Mouse (Mus musculus) heart, postnatal 10 days (tissue): ENCODE results near the gene 4933430I17Rik. TPM values are rescaled to one million over a fixed set of nuclear protein-coding genes. Genes with fewer than 3 reads are reported as not detected.
A peak's percentile ranks its signal among the peaks of the same experiment; 100 is the strongest.

Experiments used
- DNase-seq, 2 experiments: peaks; one replicate each; pipeline ENCODE4 v3.0.0; 2021
- intact Hi-C: fragments of 180-260 bp; cut with DNase I; formaldehyde crosslinking; loops from one replicate; pipeline ENCODE4 v1.15.1; 2025
- total RNA-seq, 2 experiments: library from RNA; stranded (reverse); gene quantifications; 2 replicates each; pipeline ENCODE4 v1.2.3; 2021

Gene 4933430I17Rik
- total RNA-seq, 2 experiments from 2014 or later, result 0.22 to 0.34 TPM

GRCm38 (mm10) chr4:62502969-62503368 lies 22.2 kb upstream of the 4933430I17Rik start:
- DNase-seq, result no peak
- intact Hi-C loops, result loop anchor here (10.0 kb wide), 1 partner anchor 98 kb away; the partner anchor contains the start of genes Cdc26 and Prpf4

GRCm38 (mm10) chr4:62503374-62503970 lies 21.7 kb upstream of the 4933430I17Rik start, which contains the start of gene Hdhd3:
Gene Hdhd3 (minus strand): TSS chr4:62503467.
- intact Hi-C loops, result loop anchor here (10.0 kb wide), 1 partner anchor 99 kb away; the partner anchor contains the start of genes Cdc26 and Prpf4
- no peak for DNase-seq

- intact Hi-C loops, result loop anchor here (2.0 to 10.0 kb wide), 3 partner anchors 49 to 159 kb away; partner anchors contain the start of genes Cdc26 and Prpf4
- DNase-seq, result no peak
Measured at GRCm38 (mm10) chr4:62505991-62506390, 19.2 kb upstream of the 4933430I17Rik start.

GRCm38 (mm10) chr4:62506798-62507197 lies 18.4 kb upstream of the 4933430I17Rik start:
- intact Hi-C loops, result loop anchor here (2.0 to 10.0 kb wide), 3 partner anchors 49 to 160 kb away; partner anchors contain the start of genes Cdc26 and Prpf4
- peak; percentile 57 to 60 for DNase-seq

- intact Hi-C loops, result loop anchor here (5.0 to 10.0 kb wide), 2 partner anchors 52 to 104 kb away; partner anchors contain the start of genes Cdc26 and Prpf4
Measured at GRCm38 (mm10) chr4:62508839-62509238, 16.3 kb upstream of the 4933430I17Rik start.

GRCm38 (mm10) chr4:62509946-62510345 lies 15.2 kb upstream of the 4933430I17Rik start:
- intact Hi-C loops, result loop anchor here (5.0 to 10.0 kb wide), 2 partner anchors 53 to 105 kb away; partner anchors contain the start of genes Cdc26 and Prpf4

More at GRCm38 (mm10) chr4:62508839-62509238, 16.3 kb upstream of the 4933430I17Rik start:
- DNase-seq, result no peak

GRCm38 (mm10) chr4:62513998-62514506 lies 11.1 kb upstream of the 4933430I17Rik start:
- DNase-seq, result no peak
- intact Hi-C loops, result no loop called here

More at GRCm38 (mm10) chr4:62509946-62510345, 15.2 kb upstream of the 4933430I17Rik start:
- DNase-seq, result peak in 1 of 2 experiments; percentile 37

GRCm38 (mm10) chr4:62514995-62515394 lies 10.2 kb upstream of the 4933430I17Rik start:
- DNase-seq, result no peak
- intact Hi-C loops, result loop anchor here (5.0 kb wide), 1 partner anchor 153 kb away; the partner anchor contains the start of genes Fkbp15 and Slc31a1

- no peak for DNase-seq
- intact Hi-C loops, result loop anchor here (5.0 kb wide), 1 partner anchor 153 kb away; the partner anchor contains the start of genes Fkbp15 and Slc31a1
Measured at GRCm38 (mm10) chr4:62515490-62515889, 9.7 kb upstream of the 4933430I17Rik start.

- intact Hi-C loops, result loop anchor here (5.0 kb wide), 1 partner anchor 154 kb away; the partner anchor contains the start of genes Fkbp15 and Slc31a1
Measured at GRCm38 (mm10) chr4:62516079-62516478, 9.1 kb upstream of the 4933430I17Rik start.

GRCm38 (mm10) chr4:62516579-62516978 lies 8.6 kb upstream of the 4933430I17Rik start:
- intact Hi-C loops, result loop anchor here (5.0 kb wide), 1 partner anchor 154 kb away; the partner anchor contains the start of genes Fkbp15 and Slc31a1
- DNase-seq, result no peak

More at GRCm38 (mm10) chr4:62516079-62516478, 9.1 kb upstream of the 4933430I17Rik start:
- DNase-seq, result peak; percentile 63 to 73

GRCm38 (mm10) chr4:62517046-62517445 lies 8.1 kb upstream of the 4933430I17Rik start:
- intact Hi-C loops, result loop anchor here (5.0 kb wide), 1 partner anchor 155 kb away; the partner anchor contains the start of genes Fkbp15 and Slc31a1

GRCm38 (mm10) chr4:62517538-62518415 lies 7.4 kb upstream of the 4933430I17Rik start:
- intact Hi-C loops, result loop anchor here (5.0 kb wide), 1 partner anchor 155 kb away; the partner anchor contains the start of genes Fkbp15 and Slc31a1
- DNase-seq, result no peak

More at GRCm38 (mm10) chr4:62517046-62517445, 8.1 kb upstream of the 4933430I17Rik start:
- no peak for DNase-seq

- intact Hi-C loops, result loop anchor here (5.0 kb wide), 1 partner anchor 156 kb away; the partner anchor contains the start of genes Fkbp15 and Slc31a1
- peak; percentile 64 to 67 for DNase-seq
Measured at GRCm38 (mm10) chr4:62518416-62519121, 6.6 kb upstream of the 4933430I17Rik start.

- DNase-seq, result no peak
- intact Hi-C loops, result loop anchor here (5.0 kb wide), 1 partner anchor 157 kb away; the partner anchor contains the start of genes Fkbp15 and Slc31a1
Measured at GRCm38 (mm10) chr4:62519122-62519848, 5.9 kb upstream of the 4933430I17Rik start.

- intact Hi-C loops, result loop anchor here (5.0 kb wide), 1 partner anchor 158 kb away; the partner anchor contains the start of genes Fkbp15 and Slc31a1
- peak; percentile 92 to 93 for DNase-seq
Measured at GRCm38 (mm10) chr4:62519849-62520233, 5.3 kb upstream of the 4933430I17Rik start, which contains the start of gene Alad. Gene Alad (minus strand): TSS chr4:62519918.

- DNase-seq, result no peak
- intact Hi-C loops, result no loop called here
Measured at GRCm38 (mm10) chr4:62520892-62521400, 4.2 kb upstream of the 4933430I17Rik start.

- intact Hi-C loops, result no loop called here
- no peak for DNase-seq
Measured at GRCm38 (mm10) chr4:62525489-62525811, 281 bp downstream of the 4933430I17Rik start.
